Mouse (Mus musculus): ENCODE measurements around the gene Pdp2. TPM values are rescaled to one million over a fixed set of nuclear protein-coding genes. Genes with fewer than 3 reads are reported as not detected.

The Pdp2 gene
- polyA plus RNA-seq (2012; rRNA removed): 6.2 and 6.5 TPM in 2 replicates

GRCm38 (mm10) chr8:104591133-104591834, at the start of gene Pdp2:
Pdp2 (plus strand) TSS chr8:104591451.

GRCm38 (mm10) chr8:104624161-104624560, 32.9 kb downstream of the Pdp2 start, which contains the start of gene Cdh16:
Cdh16 (minus strand) TSS chr8:104624396.

GRCm38 (mm10) chr8:104630981-104631663, 39.9 kb downstream of the Pdp2 start, which contains the start of gene Rrad:
Rrad (minus strand) TSS chr8:104631327.

GRCm38 (mm10) chr8:104641426-104642323, 50.4 kb downstream of the Pdp2 start, which contains the start of gene Ciao2b:
Ciao2b (minus strand) TSS chr8:104641965.

Other genes with a start within 250 kb of the Pdp2 start
- gene Cmtm4, start 195.6 kb upstream of the Pdp2 start, polyA plus RNA-seq (2012; rRNA removed): 18.6 and 19.0 TPM in 2 replicates
- 14.7 and 16.0 TPM in 2 replicates for gene Dync1li2, start 148.4 kb upstream of the Pdp2 start, polyA plus RNA-seq (2012; rRNA removed)
- gene Terb1, start 81.5 kb upstream of the Pdp2 start, polyA plus RNA-seq (2012; rRNA removed): 0.13 and 0.15 TPM in 2 replicates
- gene Nae1, start 56.8 kb upstream of the Pdp2 start, polyA plus RNA-seq (2012; rRNA removed): 3.4 and 5.2 TPM in 2 replicates
- gene Car7, start 56.8 kb upstream of the Pdp2 start, polyA plus RNA-seq (2012; rRNA removed): 6.4 and 6.6 TPM in 2 replicates
- 7.8 and 11.6 TPM in 2 replicates for gene Cdh16, start 32.9 kb downstream of the Pdp2 start, polyA plus RNA-seq (2012; rRNA removed)
- 28.2 and 29.4 TPM in 2 replicates for gene Rrad, start 39.9 kb downstream of the Pdp2 start, polyA plus RNA-seq (2012; rRNA removed)
- 35.4 and 51.4 TPM in 2 replicates for gene Ciao2b, start 50.5 kb downstream of the Pdp2 start, polyA plus RNA-seq (2012; rRNA removed)
- 11.4 and 18.0 TPM in 2 replicates for gene Ces2a, start 142.6 kb downstream of the Pdp2 start, polyA plus RNA-seq (2012; rRNA removed)
- 0.18 and 0.44 TPM in 2 replicates for gene Ces2b, start 240.1 kb downstream of the Pdp2 start, polyA plus RNA-seq (2012; rRNA removed)

Measured in ovary, adult 2 months (tissue).